Mouse (Mus musculus) regulatory T cell (primary cell): Measurements from ENCODE around the gene Nadsyn1.

Experiments
- in situ Hi-C: fragments of 300-600 bp; cut with MboI, MseI; formaldehyde crosslinking; loops from one replicate; pipeline ENCODE4 v1.15.1; 2025; ENCODE audit warnings: high pct_unique_total_duplicates

Gene Nadsyn1

DNA sequence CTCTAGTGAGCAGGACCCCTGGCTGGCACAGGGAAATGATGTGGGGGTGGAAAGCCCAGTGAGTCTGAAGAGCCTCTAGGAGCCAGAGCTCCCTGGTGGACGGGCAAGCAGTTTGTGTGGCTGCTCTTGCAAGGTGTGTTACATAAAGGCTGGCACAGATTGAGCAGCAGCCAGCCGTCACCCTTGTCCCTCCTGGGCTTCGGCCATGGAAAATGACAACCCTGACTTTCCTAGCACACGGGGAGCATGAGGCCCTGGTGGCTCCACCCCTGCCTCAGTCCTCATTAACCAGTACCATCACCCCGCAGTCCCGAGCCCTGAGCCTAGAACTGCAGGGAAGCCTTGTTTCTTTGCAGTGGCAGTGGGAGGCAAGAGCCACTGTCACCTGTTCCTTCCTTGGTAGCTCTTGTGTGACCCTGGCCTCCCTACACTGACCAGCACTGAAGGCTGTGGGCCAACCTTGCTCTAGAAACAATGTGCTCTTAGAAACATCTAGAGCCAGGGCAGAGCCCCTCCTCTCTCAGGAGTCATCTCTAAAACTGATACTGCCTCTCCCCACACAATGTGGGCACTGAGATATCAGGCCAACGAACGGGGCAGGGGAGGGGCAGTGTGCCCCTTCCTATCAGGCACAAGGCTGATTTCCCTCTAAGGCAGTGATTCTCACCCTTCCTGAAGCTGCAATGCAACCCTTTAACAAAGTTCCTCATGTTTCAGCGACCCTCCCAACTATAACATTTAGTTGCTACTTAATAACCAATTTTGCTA is 67.1 kb downstream of the Nadsyn1 start:
- in situ Hi-C loops, result no loop called here

DNA sequence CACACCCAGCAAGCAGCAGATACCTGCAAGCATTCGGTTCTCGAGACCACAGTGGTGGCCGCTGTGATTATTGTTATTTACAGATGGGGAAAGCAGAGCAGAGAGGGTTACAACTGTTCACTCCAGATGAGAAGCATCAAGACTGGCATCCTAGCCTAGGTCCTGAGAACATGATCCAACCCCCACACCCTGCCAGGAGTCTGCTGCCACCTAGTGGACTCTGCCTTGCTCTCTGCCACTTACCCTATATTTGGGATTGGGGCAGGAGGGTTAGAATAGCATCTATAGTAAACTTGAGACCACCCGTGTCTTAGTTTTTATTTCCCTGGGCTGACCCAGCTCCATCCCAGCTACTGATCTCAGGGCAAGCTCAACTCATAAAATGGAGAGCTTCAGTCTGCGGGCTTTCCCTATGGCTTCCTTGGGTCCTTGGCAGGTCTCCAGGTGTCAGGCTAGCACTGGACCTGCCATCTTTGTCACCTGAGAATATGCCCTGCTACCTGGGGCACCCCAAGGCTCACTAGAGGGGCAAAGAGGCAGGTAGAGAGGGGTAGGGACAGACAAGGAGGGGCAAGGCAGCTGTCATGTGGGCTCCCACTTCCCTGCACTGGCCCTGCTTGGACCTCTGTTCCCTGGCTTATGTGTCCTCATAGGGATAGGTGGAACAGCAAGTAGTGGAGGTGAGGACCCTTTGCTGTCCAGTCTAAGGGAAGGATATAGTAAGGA is 68.5 kb downstream of the Nadsyn1 start:
- in situ Hi-C loops, result loop anchor here (5.0 kb wide), 2 partner anchors 47 to 157 kb away; no protein-coding TSS in a partner anchor

- in situ Hi-C loops, result loop anchor here (5.0 kb wide), 2 partner anchors 45 to 155 kb away; no protein-coding TSS in a partner anchor
Observed at GRCm38 (mm10) chr7:143752606-143753005, 70.0 kb downstream of the Nadsyn1 start.

- in situ Hi-C loops, result loop anchor here (5.0 kb wide), 2 partner anchors 45 to 155 kb away; no protein-coding TSS in a partner anchor
Observed at GRCm38 (mm10) chr7:143752056-143752455, 70.6 kb downstream of the Nadsyn1 start.

GRCm38 (mm10) chr7:143751380-143751779 is 71.3 kb downstream of the Nadsyn1 start:
- in situ Hi-C loops, result loop anchor here (5.0 kb wide), 2 partner anchors 44 to 154 kb away; no protein-coding TSS in a partner anchor

DNA sequence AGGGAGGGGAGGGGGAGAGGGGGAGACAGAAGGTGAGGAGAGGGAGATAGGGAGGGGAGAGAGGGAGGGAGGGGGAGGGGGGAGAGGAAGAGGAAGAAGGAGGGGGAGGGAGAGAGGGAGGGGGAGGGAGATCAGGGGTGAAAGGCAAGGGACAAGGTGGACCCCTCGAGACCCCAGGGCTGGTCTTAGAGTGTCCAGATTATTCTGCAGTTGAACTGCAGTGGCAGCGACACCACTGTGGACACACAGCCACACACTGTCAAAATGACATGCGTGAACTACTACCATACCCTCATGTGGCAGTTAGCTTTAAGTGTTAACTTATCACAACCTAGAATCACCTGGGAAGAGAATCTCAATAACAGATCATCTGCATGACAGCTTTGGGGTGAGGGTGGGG is 73.6 kb downstream of the Nadsyn1 start:
- in situ Hi-C loops, result loop anchor here (25.0 kb wide), 1 partner anchor 587 kb away; no protein-coding TSS in a partner anchor

DNA sequence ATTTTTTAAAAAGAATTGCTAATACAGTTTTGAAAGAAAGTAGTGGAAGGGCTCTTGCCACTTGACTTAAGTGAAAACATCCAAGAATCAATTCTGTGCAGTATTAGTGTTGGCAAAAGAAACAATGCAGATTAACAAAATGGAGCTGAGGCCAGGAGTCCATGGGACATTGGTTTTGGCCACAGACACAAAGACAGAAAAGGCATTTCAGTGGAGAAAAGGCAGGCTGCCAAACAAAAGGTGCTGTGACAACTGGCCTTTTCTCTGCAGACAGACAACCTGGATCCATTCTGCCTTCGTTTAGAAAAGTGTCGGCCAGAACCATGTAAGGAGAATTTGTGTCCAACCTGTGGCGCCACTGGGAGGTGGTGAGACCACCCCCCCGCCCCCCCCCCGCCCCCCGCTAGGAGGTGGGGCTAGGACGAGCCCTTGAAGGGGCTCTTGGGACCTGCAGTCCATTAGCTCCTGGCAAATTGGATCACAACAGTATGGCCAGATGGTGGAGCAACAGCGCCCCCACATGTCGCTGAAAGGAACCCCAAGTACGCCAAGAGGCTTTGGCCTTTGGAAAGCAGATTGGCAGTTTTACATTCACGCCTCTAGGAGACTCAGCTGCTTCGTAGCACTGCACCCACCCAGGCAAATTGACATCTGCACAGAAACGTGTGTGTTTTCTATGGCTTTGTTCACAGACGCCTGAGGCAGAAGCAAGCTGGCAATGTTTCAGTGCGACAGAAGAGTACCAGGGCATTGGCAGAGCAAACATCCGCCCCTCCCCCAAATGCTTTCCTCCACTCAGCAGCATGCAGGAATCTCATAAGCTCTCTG is 74.4 kb downstream of the Nadsyn1 start:
- in situ Hi-C loops, result loop anchor here (25.0 kb wide), 1 partner anchor 586 kb away; no protein-coding TSS in a partner anchor
